Mouse (Mus musculus) spleen, postnatal 4 days (tissue): ENCODE data around the gene Clec4a3.
"Not testable (repeated sequence)": the region's sequence is repeated elsewhere in the genome, so short reads cannot be mapped to it uniquely, and the experiment has no call there.

Experiments
- DNase-seq, 2 experiments: peaks; one replicate each; pipeline ENCODE4 v3.0.0; 2022; ENCODE audit warnings: low spot score in 2 of 2

The Clec4a3 gene

DNA sequence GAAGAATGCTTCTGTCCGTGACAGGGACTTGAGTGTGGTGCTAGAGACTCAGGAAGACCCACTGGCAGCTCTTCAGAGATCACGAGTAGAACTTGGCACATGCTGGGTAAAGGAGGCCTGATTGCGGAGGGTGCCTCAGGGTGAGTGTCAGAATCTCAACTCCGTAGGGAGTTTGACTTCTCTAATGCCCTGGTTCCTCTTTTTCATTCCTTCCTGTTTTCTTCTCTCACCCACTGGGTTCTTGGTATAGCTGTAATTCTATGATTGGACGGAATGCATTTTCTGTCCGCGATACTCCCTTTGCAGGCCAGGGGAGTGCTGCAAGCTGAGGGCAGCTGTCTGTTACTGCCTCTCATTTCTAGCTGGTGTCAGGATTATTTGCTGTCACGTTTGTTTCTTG is at the start of gene Clec4a3:
Gene Clec4a3, plus strand, starts transcription at position 115 of the 400 bp plus-strand sequence.
- peak in 1 of 2 experiments; percentile 19 for DNase-seq

DNA sequence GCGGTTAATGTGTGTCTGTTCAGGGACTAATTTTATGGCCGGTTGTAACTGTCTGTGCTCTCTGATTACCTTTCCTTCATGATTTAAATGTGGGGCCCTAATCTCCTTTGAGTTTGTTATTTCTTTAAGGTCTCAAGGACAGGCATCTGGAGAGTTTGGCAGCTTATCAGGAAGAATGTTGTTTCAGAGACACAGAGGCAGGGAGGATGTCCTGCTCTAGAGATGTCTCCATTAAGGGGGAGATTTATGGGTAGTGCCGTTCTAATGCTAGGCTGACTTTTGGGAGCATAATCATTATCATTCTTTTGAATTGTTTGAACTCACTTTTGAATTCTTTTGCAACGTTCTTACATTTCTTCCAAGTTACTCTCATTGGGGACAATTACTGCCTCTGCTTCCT is 32.4 kb upstream of the Clec4a3 start:
- DNase-seq = no peak

- no peak for DNase-seq
Observed at GRCm38 (mm10) chr6:122921451-122921850, 30.9 kb upstream of the Clec4a3 start, which contains the start of gene Clec4a1. Gene Clec4a1 (plus strand): TSS chr6:122921848.

- DNase-seq = no peak
Observed at GRCm38 (mm10) chr6:122934845-122935244, 17.5 kb upstream of the Clec4a3 start.

GRCm38 (mm10) chr6:122939618-122940017 is 12.7 kb upstream of the Clec4a3 start:
- DNase-seq = no peak

DNA sequence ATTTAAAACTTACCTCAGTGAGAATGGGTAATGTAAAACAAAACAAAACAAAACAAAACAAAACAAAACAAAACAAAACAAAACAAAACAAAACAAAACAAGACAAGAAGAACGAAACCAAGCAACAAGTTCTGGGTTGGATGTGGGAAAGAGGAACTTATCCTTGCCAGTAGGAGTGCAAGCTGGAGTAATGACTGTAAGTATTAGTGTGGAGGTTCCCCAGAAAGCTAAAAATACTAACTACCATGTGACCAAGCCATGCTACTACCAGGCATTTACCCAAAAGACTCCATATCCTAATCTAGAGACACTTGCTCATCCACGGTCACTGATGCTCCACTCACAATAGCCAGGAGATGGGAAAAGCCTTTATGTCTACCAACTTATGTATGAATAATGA is 5.6 kb upstream of the Clec4a3 start:
- no peak for DNase-seq

DNA sequence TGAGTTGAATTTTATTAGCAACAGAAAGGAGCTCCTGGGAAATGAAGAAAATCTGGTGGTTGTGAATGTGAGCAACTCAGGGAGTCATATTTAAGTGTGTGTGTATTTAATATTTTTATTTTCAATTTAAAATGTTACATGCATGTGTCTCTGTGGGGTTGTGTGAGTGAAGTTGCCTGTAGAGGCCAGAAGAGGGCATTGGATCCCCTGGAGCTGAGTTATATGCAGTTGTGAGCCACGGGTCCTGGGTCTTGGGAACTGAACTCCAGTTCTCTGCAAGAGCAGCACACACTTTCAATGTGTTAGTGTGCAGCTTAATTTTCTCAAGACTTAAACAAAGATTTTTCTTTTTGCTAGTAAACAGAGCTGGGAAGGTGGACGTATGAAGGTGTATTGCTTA is 12.2 kb downstream of the Clec4a3 start:
- DNase-seq = no peak

DNA sequence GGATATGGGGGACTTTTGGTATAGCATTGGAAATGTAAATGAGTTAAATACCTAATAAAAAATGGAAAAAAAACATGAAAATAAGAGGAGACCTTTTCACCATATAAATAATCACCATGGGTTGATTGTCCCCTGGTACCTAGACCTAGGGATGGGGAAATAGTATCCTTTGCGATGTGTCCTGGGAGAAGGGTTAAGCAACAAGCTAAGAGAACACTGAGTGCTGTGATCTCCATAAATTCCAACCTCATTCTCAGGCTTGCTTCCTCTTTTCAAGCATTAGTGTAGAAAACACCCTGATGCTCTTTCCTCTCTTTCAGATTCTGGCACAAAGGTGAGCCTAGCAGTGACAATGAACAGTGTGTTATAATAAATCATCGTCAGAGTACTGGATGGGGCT is 16.7 kb downstream of the Clec4a3 start:
- DNase-seq = no peak

DNA sequence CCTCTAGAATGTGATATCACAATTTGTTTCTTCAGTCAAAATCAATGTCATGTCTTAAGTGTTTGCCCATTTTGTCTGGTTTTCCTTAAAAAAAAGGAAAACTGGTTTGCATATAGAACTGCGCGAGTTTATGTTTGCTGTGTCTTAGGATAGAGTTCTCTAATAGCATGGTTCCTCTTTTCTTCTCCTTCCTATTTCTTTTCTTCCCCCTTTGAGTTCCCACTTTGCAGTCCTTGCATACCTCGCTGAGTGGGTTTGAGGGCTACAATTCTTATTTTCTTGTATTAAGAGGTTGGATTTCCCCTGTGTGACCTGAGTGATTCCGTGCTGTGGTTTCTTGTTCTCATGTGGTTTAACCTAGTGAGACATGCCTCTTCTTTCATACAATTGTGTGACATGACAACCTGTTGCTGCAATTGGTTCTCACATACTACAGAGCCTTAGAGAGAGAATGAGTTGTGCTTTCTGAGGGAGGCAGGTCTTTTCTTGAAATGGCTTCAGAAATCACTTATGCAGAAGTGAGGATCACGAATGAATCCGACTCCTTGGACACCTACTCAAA is 37.6 kb downstream of the Clec4a3 start, which contains the start of gene Clec4a4:
Gene Clec4a4, plus strand, starts transcription at position 492 of the 562 bp plus-strand sequence.
- DNase-seq = no peak

- DNase-seq = not testable (repeated sequence)
Observed at GRCm38 (mm10) chr6:123004696-123005095, 52.4 kb downstream of the Clec4a3 start.

DNA sequence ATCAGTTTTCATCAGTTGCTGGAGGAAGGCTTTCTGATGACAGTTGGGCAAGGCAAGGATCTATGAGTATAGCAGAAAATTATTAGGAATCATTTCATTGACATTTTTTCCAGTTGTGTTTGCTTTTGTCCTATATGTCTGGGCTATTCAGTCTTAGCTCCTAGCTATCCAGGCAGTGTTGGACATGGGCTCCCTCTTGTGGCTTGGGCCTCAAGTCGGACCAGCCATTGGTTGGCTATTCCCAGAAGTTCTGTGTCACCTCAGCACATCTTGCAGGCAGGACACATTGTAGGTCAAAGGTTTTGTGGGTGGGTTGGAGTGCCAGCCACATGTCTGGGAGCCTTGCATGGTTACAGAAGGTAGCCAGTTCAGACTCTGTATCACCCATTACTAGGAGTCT is 53.3 kb downstream of the Clec4a3 start:
- no peak for DNase-seq
